Mouse (Mus musculus) small intestine, adult 2 months (tissue): Measurements from ENCODE around the gene Stat6. TPM values are rescaled to one million over a fixed set of nuclear protein-coding genes. Genes with fewer than 3 reads are reported as not detected.

ENCODE experiments used
- H3K27ac ChIP-seq: fragments of 200-500 bp; 2 replicates; pipeline ENCODE4 v1.5.1; 2012; ENCODE audit warnings: low read depth, low read length, control low read depth, inconsistent platforms; ENCODE audit not compliant: insufficient read depth
- H3K27me3 ChIP-seq: fragments of 200-500 bp; 2 replicates; pipeline ENCODE4 v1.6.1; 2012; ENCODE audit warnings: mild to moderate bottlenecking, moderate library complexity, low read length, inconsistent platforms; ENCODE audit not compliant: control insufficient read depth, insufficient read depth
- H3K36me3 ChIP-seq: fragments of 200-500 bp; 2 replicates; pipeline ENCODE4 v1.6.1; 2012; ENCODE audit warnings: mild to moderate bottlenecking, low read length, control low read depth, inconsistent platforms; ENCODE audit not compliant: control insufficient read depth, insufficient read depth
- H3K4me1 ChIP-seq: fragments of 200-500 bp; 2 replicates; pipeline ENCODE4 v1.6.1; 2012; ENCODE audit warnings: low read length, inconsistent platforms, mixed read lengths; ENCODE audit not compliant: control insufficient read depth, insufficient read depth, insufficient read length
- H3K4me3 ChIP-seq: fragments of 200-500 bp; 2 replicates; pipeline ENCODE4 v1.5.1; 2012; ENCODE audit warnings: low read depth, mild to moderate bottlenecking, control low read depth, inconsistent platforms, low read length, moderate library complexity
- CTCF ChIP-seq: fragments of 200-500 bp; IDR thresholded peaks from 2 replicates; pipeline ENCODE4 v1.5.1; 2012; ENCODE audit warnings: low read depth, mild to moderate bottlenecking, control low read depth, inconsistent platforms, low read length, moderate library complexity, mixed read lengths; ENCODE audit not compliant: insufficient replicate concordance, insufficient read length; ENCODE audit errors: extremely low read depth
- POLR2A ChIP-seq: fragments of 200-500 bp; IDR thresholded peaks from 2 replicates; pipeline ENCODE4 v1.6.1; 2012; ENCODE audit warnings: low read depth, mild to moderate bottlenecking, control low read depth, inconsistent platforms, low read length, moderate library complexity
- WGBS: fragments of 180-500 bp; shearing (Covaris S2); methylation state at CpG from one replicate; pipeline ENCODE4 v1.1.7; 2018; 5-methylcytosine and 5-hydroxymethylcytosine counted together
- polyA plus RNA-seq: library from polyadenylated mRNA; depleted of rRNA; stranded (reverse); fragments of >200 nt; gene quantifications from 2 replicates; pipeline ENCODE4 v1.2.3, GENCODE M21; 2012

Gene Stat6
- polyA plus RNA-seq, 1 experiment, result 101 TPM

GRCm38 (mm10) chr10:127632668-127633271 is 10.0 kb upstream of the Stat6 start:
- no peak overlapping the region for H3K4me3 ChIP-seq
- TF ChIP-seq POLR2A (no peak), CTCF (no peak)
- peaks cover 17% of the 10 kb centered on the region for H3K4me1 ChIP-seq
- H3K27me3 ChIP-seq, result no peaks in the 10 kb centered on the region
- peak overlapping the region; percentile 71 for H3K27ac ChIP-seq
- H3K36me3 ChIP-seq, result no peaks in the 10 kb centered on the region
- 16% methylated on average over 7 of the region's 7 CpGs for WGBS

- Histone ChIP-seq H3K27me3 (no peaks in the 10 kb centered on the region), H3K36me3 (no peaks in the 10 kb centered on the region), H3K4me3 (no peak overlapping the region), H3K4me1 (peaks cover 10% of the 10 kb centered on the region), H3K27ac (no peak overlapping the region)
- TF ChIP-seq CTCF (no peak), POLR2A (no peak)
- WGBS, result 78% methylated on average over 5 of the region's 5 CpGs
These were observed 2.4 kb upstream of the Stat6 start for GRCm38 (mm10) chr10:127640421-127640820.

GRCm38 (mm10) chr10:127641861-127642771 is 670 bp upstream of the Stat6 start:
- H3K27me3 ChIP-seq, result no peaks in the 10 kb centered on the region
- WGBS, result 0% methylated on average over 19 of the region's 19 CpGs
- peak overlapping the region; percentile 99 for H3K27ac ChIP-seq
- H3K4me3 ChIP-seq, result peak overlapping the region; percentile 90
- peaks cover 10% of the 10 kb centered on the region for H3K4me1 ChIP-seq
- TF ChIP-seq CTCF, result peak; percentile 97
- peak; percentile 49; the same call in 1 of the 2 replicates for TF ChIP-seq POLR2A
- H3K36me3 ChIP-seq, result peaks cover 6% of the 10 kb centered on the region

DNA sequence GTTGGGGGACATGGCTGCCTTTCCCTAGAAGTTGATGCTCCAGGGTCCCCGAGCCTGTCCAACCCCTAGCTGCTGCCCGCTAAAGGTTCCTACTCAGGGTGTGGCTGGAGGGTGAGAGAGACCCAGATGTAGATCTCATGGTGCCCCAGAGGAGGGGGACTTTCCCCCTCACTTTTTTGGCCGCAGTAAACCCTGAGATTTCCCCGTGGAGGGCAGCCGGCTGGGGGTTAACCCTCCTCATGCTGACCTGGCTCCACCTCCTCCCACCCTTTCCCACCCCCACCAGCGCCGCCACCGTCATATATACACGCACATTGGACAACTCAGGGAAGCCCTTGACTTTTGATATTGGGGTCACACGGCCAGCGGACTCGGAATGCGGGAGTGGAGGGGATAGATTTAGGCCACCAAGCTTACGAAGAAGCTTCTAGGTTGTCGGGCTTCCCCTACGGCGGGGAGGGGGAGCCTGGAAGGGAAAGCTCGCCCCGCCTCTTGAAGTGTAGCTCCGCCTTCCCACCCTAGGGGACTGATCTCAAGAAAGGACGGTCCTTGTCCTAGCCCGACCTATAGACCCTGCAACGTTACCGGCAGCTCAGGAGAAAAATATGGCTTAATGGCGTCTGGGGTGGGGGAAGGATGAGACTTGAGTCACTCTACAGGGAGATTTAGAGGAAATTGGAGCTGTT is 910 bp downstream of the Stat6 start:
- H3K4me3 ChIP-seq, result peak overlapping the region; percentile 90
- TF ChIP-seq POLR2A (no peak; the same call in 1 of the 2 replicates), CTCF (no peak; the same call in 1 of the 2 replicates)
- peak overlapping the region; percentile 99 for H3K27ac ChIP-seq
- under 1% methylated on average over 25 of the region's 25 CpGs for WGBS
- peaks cover 10% of the 10 kb centered on the region for H3K4me1 ChIP-seq
- H3K36me3 ChIP-seq, result peaks cover 21% of the 10 kb centered on the region
- no peaks in the 10 kb centered on the region for H3K27me3 ChIP-seq

- no peak overlapping the region for H3K27ac ChIP-seq
- H3K27me3 ChIP-seq, result no peaks in the 10 kb centered on the region
- TF ChIP-seq POLR2A (no peak), CTCF (no peak)
- H3K4me3 ChIP-seq, result no peak overlapping the region
- peaks cover 10% of the 10 kb centered on the region for H3K4me1 ChIP-seq
- peaks cover 35% of the 10 kb centered on the region for H3K36me3 ChIP-seq
- 57% methylated on average over 2 of the region's 2 CpGs for WGBS
These were observed 3.0 kb downstream of the Stat6 start for GRCm38 (mm10) chr10:127645791-127646190.

- Histone ChIP-seq H3K27me3 (no peaks in the 10 kb centered on the region), H3K36me3 (peaks cover 75% of the 10 kb centered on the region), H3K4me3 (peak overlapping the region; percentile 6), H3K4me1 (peaks cover 12% of the 10 kb centered on the region; the same call in 1 of the 2 replicates), H3K27ac (no peak overlapping the region)
- TF ChIP-seq POLR2A (no peak), CTCF (no peak)
- 66% methylated on average over 21 of the region's 21 CpGs for WGBS
These were observed 10.3 kb downstream of the Stat6 start for GRCm38 (mm10) chr10:127652906-127653638.
